Mouse (Mus musculus): ENCODE data around the gene Tmprss13. TPM values are rescaled to one million over a fixed set of nuclear protein-coding genes. Genes with fewer than 3 reads are reported as not detected.

The Tmprss13 gene
- under 1 TPM; 0.26 to 0.73 TPM for total RNA-seq (2021)
- 0.15 and 0.31 TPM in 2 replicates for polyA plus RNA-seq (2012; rRNA removed)
- long read RNA-seq = 0 reads

- no peak for DNase-seq
These were observed at the start of gene Tmprss13 for GRCm38 (mm10) chr9:45318855-45319254. Gene Tmprss13, plus strand, starts transcription at chr9:45319100.

DNA sequence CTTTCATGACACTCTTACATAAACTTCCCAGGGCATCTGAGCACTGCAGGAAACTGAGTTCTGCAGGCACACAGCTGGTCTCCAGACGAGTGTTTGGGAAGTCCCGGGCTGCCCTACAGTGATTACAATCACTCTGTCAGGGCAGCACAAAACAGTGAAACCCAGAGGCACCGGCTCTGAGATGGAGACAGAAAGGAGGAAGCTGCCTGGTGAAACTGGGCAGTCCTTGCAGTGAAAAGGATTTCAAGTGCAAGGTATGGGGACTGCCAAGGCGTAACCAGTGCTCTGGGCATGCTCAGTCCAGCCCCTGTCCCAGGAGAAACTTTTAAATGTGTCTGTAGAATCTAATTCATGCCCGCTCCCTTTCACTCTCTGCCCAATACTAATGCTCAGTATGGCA lies 46.7 kb upstream of the Tmprss13 start:
- no peak for DNase-seq

- no peak for DNase-seq
These were observed 44.7 kb upstream of the Tmprss13 start for GRCm38 (mm10) chr9:45274218-45274617.

DNA sequence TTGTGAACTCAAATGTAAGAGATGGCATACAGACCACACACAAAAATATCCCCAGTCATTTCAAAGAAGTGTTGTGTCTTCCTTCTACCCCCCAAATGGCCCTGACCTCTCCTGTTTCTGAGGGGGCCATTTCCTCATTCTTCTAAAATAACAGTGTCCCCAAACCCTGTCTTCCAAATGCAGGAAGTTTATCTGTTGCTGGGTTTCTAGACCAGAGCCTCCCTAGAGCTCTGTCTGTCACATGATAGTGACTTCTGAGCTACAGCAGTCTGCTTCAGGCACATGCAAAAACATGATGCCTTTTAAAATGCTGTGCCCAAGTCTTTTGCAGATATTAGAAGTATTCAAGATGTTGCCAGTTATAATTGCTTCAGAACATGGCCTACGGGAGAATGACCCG lies 44.3 kb upstream of the Tmprss13 start:
- DNase-seq = no peak

- no peak for DNase-seq
These were observed 38.8 kb upstream of the Tmprss13 start for GRCm38 (mm10) chr9:45280059-45280458.

- no peak for DNase-seq
These were observed 38.0 kb upstream of the Tmprss13 start for GRCm38 (mm10) chr9:45280891-45281290.

DNA sequence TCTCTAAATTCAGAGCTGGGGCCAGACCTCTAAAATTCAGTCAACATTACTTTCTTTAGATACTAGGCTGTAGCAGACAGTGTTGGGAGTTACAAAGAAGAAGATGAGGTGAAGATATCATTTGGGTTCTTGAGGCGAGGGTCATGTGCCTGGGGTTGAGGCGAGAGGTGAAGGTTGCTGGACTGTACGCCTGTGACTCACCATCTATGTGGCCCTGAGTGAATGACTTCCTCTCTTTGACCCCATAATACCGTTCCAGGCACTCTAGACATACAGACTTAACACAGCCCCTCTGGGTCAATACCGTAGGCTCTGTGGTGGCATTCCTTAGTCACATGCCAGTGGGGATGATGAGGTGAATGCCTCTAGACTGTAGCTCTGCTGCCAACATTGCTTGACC lies 36.4 kb upstream of the Tmprss13 start:
- peak; percentile 30 for DNase-seq

DNA sequence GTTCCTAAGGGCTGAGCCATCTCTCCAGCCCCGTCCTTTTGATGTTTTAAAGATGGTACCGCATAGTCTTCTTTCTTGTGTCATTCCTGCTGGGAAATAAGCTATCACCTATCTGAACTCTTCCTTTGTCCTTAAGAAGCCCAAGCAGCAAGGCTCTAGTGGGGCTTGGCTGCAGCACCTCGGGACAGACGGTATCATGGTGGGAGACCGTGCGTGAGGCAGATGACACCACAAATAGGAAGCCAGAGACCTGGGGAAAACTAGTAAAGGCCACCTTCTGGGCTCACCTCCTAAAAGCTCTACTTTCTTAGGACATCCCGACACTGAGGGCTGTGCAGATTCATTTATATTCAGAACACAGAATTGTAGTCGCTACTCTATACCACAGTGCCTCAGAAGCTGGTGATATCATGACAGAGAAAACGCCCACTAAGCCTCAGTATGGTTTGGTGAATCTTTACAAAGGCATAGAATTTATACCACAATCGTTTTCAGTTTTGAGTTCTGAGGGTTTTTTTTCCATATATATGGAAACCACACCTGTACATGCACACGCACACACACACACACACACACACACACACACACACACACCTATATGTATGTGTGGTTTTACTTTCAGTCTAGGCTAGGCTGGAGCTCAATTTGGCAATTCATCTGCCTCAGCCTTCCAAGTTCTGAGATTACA lies 27.3 kb upstream of the Tmprss13 start:
- DNase-seq = no peak

- DNase-seq = no peak
These were observed 24.5 kb upstream of the Tmprss13 start for GRCm38 (mm10) chr9:45294210-45295011.

GRCm38 (mm10) chr9:45299231-45300006 lies 19.5 kb upstream of the Tmprss13 start:
- peak; percentile 9 for DNase-seq

- DNase-seq = peak; percentile 92
These were observed 18.3 kb upstream of the Tmprss13 start for GRCm38 (mm10) chr9:45300422-45301104.

DNA sequence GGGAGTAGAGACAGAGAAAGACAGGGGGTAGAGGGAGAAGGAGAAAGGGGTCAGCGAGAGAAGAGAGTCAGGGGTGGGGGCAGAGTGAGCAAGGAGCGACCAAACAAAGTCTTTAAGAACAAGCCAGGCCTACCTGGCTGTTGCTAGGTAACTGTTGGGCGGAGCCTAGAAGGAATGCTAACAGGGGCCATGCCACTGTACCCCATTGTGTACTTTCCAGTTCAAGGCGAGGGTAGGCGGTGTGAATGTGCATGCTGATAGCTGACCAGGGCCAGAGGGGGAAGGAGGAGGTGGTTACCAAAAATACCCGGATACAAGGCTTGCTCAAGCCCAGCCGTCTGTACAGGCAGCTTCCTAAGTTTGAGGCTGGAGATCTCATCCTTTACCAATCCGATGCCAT lies 17.1 kb upstream of the Tmprss13 start:
- no peak for DNase-seq

- peak; percentile 57 for DNase-seq
These were observed 12.0 kb upstream of the Tmprss13 start for GRCm38 (mm10) chr9:45306746-45307410.

DNA sequence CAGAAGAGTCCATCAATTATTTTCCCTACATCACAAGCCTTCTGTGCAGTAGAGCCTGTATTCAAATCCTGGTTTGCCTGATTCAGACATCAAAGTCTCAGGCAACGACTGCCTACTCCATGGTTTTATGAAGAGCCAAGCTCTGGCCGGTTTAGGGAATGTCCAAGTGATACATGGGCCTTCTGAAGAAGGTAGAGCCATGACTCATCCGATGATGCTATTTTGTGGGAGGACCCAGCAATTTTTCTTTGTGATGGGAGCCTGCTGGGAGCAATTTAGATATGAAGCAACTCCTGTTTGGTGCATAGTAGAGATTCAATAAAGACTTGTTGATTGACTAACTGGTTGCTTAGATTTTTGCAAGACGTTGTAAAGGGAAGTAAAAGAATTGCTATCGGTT lies 10.4 kb upstream of the Tmprss13 start:
- DNase-seq = peak; percentile 58

GRCm38 (mm10) chr9:45311858-45312257 lies 7.0 kb upstream of the Tmprss13 start:
- DNase-seq = no peak

DNA sequence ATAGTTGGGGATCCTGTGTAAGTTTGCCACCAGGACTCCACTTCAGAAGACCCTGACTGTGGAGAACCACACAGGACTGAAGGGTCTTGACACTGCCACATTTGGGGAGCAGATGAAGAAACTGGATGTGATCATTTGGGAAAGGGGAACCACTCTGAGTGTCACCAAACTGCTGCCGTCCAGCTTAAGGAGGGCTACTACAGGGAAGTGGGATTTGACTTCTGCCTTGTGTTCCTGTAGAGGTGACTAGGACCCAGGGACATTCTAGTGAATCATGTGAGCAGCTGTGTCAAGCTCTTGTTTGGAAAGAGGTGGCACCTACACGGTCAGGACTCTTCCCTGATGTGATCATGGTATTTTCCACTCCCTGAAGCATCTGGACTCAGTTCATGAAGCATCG lies 5.0 kb upstream of the Tmprss13 start:
- no peak for DNase-seq

GRCm38 (mm10) chr9:45317635-45318034 lies 1.3 kb upstream of the Tmprss13 start:
- peak; percentile 52 for DNase-seq

- DNase-seq = no peak
These were observed 2.6 kb downstream of the Tmprss13 start for GRCm38 (mm10) chr9:45321465-45321864.

GRCm38 (mm10) chr9:45321946-45322430 lies 3.1 kb downstream of the Tmprss13 start:
- DNase-seq = no peak

DNA sequence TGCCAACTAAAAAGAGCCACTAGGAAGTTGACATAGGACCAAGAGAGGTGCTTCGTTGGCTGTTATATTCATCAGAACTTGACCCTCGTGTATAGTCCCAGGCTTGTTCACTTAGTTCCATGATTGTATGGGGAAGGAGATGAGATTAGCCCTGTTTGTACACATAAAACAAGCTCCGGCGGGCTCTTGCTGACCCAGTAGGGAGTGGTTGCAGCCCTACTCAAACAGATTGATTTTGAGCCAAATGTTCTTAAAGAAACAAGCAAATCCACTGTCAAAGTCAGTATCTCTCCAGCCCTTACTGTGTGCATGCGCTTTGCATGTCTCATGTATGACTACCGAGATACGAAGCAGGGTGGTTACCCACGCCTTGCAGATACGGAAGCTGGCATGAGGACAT lies 7.5 kb downstream of the Tmprss13 start:
- no peak for DNase-seq

DNA sequence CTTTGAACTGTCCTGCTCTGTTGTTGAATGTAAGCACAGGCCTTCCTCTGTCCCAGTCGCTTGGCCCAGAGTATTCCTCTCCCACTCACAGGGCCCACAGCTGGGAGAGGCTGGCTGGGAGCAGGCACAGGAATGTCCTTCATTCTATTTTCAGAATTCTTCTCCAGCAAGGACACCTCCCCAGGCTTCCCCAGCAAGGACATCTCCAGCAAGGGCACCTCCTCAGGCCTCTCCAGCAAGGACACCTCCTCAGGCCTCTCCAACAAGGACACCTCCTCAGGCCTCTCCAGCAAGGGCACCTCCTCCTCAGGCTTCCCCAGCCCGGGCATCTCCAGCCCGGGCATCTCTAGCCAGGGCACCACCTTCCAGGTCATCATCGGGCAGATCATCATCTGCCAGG lies 9.4 kb downstream of the Tmprss13 start:
- peak; percentile 70 for DNase-seq

Measured in adrenal gland, adult 2 months (tissue).